Mouse (Mus musculus) heart, postnatal 4 days (tissue): Measurements from ENCODE around the gene Fry. TPM values are rescaled to one million over a fixed set of nuclear protein-coding genes. Genes with fewer than 3 reads are reported as not detected.

Source experiments
- DNase-seq: peaks from one replicate; pipeline ENCODE4 v3.0.0; 2021
- total RNA-seq, 2 experiments: library from RNA; stranded (reverse); gene quantifications; 2 replicates each; pipeline ENCODE4 v1.2.3; 2021

Fry gene
- 100 to 1,000 TPM; 169 to 174 TPM for total RNA-seq

GRCm38 (mm10) chr5:150118455-150119241 lies at the start of gene Fry:
Gene Fry, plus strand, starts transcription at chr5:150118645.
- DNase-seq = peak; percentile 97

DNA sequence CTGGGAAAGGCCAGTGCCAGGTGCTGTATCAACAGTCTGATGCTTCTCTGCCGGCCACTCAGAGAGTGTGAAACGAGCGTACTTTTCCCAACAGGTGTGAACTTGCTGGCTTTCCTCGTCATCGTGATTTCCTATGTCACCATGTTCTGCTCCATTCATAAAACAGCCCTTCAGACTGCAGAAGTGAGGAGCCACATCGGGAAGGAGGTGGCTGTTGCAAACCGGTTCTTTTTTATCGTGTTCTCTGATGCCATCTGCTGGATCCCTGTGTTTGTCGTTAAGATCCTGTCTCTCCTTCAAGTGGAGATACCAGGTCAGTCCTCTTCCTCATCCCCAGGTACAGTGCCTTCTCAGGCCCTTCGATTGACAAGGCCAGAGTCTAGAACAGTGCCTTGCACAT lies 48.4 kb upstream of the Fry start:
- peak; percentile 10 for DNase-seq

DNA sequence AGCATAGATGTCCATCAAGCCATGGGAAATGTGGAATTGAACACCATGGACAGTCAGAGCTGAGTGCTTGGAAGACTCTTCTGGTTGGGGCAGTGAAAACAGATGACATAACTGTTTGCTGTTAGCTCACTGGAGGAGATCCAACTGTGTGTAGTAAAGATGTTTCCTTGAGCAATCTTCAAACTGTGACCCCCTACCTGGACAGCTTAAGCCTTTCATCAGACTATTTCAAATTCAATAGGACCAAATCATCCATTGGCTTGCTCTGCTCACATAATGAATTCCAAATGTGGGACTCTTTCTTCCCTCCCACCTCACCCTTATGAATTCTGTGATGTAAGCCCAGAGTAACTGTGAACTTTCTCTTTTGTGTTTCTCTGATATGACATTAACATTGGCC lies 46.7 kb upstream of the Fry start:
- DNase-seq = no peak

DNA sequence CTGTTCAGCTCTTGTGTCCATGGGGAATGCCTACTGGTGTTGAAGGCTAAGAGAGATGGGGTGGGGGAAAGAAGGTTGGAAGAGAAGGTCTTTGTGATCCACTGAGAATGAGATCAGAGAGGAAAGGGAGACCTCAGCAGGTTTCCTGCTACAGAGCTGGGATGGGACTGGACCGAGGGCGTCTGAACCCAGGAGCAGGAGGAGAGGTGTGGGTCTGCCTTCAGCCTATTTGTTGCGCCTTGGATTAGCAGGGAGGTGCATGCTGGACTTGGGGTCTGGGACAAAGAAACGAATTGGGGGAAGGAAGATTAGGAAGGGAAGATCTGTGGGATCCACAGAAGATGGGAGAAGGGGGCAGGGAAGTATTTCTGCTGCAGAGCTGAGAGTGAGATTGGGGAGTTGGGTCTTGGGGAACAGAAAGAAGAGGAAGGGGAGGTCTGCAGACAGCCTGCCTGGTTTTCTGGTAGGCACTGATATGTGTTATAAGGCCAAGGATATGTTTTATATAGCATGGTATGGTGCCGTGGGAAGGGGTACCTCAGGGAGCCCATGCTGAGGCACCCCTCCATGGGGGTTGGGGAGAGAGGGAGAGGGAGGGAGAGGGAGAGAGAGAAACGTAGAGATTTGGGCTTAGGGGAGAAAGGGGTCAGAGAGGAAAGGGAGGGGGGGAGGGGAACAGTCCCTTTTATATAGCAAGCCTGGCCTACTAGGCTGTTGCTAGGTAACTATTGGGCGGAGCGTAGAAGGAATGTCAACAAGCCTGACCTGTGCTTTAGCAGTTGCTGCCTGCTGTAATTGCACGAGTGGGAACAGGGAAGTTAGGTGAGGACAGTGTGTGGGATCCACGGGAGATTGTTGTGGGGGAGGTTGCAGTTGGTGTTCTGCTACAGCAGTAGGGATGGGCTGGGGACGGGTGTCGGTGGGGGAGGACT lies 38.3 kb upstream of the Fry start:
- no peak for DNase-seq

GRCm38 (mm10) chr5:150082696-150083095 lies 35.7 kb upstream of the Fry start:
- no peak for DNase-seq

DNA sequence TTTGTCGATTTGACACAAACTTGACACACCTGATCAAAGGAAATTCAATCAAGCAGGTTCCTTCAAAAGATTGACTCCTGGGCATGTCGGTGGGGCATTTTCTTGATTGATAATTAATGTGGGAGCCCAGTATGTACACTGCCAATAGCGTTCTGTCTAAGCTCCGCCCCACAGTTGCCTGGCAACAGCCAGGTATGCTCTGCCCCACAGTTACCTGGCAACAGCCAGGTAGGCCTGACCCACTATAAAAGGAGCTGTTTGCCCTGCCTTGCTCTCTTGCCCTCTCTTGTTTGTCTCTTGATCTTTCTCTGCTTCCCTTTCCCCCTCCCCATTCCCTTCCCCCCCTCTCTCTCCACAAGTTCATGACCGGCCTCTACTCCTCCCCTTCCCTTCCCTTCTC lies 35.3 kb upstream of the Fry start:
- no peak for DNase-seq

DNA sequence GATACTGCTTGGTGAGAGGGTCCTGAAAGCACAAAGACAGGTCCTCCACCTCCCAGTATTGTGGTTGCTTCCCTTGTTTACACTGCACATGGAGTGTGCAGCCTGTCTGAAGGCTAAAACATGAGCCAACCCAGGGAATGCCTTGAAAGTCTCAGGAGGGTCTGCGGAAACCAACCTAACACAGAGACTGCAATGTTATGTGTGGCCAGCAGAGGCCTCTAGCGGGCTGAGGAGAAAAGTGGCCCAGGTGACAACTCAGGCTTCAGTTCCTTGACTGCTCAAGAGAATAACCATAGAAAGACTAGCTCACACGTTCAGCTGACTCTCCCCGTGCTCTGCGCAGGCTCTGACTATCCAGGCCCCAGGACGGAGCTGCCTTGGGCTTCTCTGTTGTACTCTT lies 20.8 kb upstream of the Fry start:
- DNase-seq = peak; percentile 65

- no peak for DNase-seq
These were observed 19.7 kb upstream of the Fry start for GRCm38 (mm10) chr5:150098754-150099153.

GRCm38 (mm10) chr5:150101789-150102188 lies 16.7 kb upstream of the Fry start:
- DNase-seq = no peak

GRCm38 (mm10) chr5:150106358-150106757 lies 12.1 kb upstream of the Fry start:
- DNase-seq = no peak

GRCm38 (mm10) chr5:150111236-150111635 lies 7.2 kb upstream of the Fry start:
- DNase-seq = no peak

DNA sequence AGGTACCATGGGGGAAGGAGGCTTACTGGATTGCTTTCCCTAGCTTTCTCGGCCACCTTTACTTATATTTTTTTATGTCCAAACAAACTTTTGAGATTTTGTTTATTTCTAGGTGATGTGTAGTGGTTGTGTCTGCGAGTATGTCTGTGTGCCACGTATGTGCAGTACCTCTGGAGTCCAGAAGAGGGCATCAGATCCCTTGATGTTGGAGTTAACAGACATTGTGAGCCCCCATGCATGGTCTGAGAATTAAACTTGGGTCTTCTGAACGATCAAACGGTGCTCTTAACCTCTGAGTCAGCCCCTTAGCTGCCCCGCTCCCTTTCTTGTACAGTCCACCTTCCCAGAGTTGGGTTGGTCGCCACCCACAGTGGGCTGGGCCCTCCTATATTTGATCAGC lies 4.4 kb upstream of the Fry start:
- DNase-seq = peak; percentile 60

DNA sequence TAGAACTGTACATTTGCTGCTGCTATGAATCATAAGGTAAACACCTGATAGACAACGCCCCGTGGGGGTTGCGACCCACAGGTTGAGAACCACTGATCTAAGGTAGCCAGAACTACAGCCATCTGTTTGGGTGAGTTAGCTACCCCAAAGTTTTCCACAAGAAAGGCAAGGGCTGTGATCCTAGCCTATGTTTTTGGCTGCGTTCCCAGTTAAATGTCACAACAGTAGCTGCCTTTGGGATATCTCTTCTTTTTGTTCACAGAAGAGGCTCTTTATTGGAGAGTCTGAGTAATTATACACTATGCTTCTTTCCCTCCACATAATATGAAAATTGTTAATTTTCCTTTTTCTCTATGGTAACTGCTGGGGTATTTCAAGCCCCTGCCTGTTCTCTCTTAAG lies 3.7 kb upstream of the Fry start:
- DNase-seq = no peak

DNA sequence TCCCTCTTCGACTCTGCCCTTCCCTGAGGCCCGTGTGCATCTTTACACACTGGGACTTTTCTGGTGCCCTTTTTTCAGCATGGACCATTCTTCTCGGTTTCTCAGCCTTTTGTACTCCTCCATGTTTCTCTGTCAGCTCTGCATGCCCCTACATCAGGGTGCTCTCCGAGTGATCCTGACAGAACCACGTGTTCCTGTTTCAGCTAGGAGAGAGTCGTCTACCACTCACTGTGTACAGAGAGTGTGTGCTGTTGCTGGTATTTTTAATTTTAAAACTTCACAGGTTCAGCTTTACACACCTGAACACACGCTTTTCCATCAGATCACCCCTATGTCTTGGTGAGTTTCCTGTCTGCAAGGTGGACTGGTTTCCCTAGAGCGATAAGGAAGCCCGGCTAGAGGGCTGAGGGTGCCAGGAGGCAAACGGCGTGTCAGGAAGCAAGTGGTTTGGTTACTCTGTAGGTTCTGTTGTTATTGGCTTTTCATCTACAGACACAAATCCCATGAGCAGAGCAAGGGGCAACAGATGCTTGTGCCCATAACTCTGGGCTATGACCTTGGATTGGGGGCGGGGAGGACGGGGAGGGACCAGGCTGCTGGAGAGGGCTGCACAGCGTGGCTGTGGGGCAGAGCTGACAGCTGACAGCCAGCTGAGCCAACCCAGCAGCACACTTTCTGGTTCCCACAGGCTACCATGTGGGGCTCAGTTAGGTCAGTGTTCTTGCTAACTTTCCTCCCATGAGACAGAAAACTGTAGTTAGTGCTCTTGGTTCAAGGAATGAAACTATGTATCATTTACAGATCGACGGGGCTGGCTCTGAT lies 3.0 kb upstream of the Fry start:
- peak; percentile 36 for DNase-seq

GRCm38 (mm10) chr5:150116216-150116905 lies 2.1 kb upstream of the Fry start:
- DNase-seq = no peak

DNA sequence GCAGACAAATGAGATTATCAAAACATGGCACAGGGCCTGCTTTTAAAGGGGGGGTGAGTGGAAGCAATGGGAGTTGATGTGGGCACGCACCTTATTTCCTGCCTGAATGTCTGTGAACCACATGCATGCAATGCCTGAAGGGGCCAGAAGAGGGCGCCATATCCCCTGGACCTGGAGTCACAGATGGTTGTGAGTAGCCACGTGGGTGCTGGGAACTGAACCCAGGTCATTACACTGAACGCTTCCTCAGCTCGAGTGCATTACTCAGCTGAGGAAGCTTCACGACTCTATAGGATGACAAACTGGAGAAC lies 1.6 kb upstream of the Fry start:
- peak; percentile 35 for DNase-seq

DNA sequence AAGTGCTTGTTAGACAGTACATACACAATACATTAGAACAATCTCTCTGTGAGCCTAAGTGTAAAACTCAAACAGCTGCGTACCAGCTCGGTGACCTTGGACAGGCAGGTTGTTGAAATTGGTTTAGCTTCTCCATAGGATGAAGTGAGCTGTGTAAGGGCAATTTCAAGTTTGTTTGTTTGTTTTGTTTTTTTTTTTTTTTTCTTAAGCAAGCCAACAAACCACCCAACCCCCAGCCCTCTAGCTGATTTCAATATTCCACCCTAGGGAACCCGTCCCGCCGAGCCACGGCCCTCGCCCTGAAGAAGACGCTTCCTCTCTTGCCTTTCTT lies 356 bp upstream of the Fry start:
- DNase-seq = no peak

- no peak for DNase-seq
These were observed 2.2 kb downstream of the Fry start for GRCm38 (mm10) chr5:150120676-150121075.

DNA sequence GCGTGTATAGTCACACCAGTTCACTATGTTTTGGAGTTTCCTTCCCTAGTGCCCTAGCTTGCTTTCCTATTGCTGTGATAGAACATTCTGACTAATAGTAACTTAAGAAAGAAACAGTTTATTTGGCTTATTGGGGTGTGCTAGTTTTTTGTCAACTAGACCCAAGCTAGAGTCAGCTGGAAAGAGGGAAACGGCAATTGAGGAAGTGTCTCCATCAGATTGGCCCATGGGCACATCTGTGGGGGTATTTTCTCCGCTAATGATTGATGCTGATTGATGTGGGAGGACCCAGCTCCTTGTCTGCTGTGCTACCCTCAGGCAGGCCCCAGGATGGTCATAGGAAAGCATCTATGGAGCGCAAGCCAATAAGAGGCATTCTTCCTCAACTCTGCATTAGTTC lies 3.6 kb downstream of the Fry start:
- no peak for DNase-seq

GRCm38 (mm10) chr5:150122571-150122970 lies 4.1 kb downstream of the Fry start:
- DNase-seq = no peak

DNA sequence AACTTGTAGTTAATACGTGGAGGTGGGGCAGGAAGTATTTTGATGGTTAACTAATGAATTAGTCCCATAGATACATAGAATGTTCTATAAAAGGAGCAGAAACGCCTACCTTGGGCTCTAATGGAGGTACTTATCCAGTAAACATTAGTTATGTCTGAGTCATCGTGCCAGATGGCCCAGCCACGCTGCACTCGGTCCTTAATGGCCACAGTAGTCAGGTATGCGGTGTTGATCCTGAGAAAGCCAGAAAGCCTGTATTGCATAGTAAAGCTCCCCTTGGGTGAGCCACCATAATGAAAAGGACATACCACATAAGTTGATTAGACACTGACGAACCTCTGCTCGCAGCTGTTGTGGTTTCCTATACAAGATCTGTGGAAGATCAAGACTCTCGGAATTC lies 7.5 kb downstream of the Fry start:
- DNase-seq = no peak

DNA sequence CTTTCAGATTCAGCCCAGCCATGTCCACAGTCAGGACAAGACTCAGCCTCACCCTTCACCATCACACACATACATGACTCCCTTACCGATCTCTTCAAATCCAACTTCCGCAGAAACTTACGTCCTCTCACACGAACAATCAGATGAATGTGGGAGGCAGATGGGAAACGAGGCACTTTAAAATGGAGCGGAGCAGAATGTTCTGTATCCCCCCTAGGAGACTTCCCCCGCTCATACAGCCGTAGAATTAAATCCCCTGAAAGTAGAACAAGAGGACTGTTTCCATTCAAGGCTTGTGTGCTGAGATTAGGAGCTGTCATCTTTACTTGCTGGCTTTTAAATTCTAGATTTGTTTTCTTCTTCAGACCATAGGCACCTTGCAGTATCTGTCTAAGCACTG lies 10.0 kb downstream of the Fry start:
- DNase-seq = no peak

GRCm38 (mm10) chr5:150130144-150130543 lies 11.7 kb downstream of the Fry start:
- no peak for DNase-seq
